Mouse (Mus musculus): ENCODE measurements around the gene Olfr48. TPM values are rescaled to one million over a fixed set of nuclear protein-coding genes. Genes with fewer than 3 reads are reported as not detected.

The Olfr48 gene
- not detected for total RNA-seq (2021)

- no peak for DNase-seq
Measured at GRCm38 (mm10) chr2:89848105-89848504, at the start of gene Olfr48. TSS of gene Olfr48 (minus strand) at chr2:89848205.

DNA sequence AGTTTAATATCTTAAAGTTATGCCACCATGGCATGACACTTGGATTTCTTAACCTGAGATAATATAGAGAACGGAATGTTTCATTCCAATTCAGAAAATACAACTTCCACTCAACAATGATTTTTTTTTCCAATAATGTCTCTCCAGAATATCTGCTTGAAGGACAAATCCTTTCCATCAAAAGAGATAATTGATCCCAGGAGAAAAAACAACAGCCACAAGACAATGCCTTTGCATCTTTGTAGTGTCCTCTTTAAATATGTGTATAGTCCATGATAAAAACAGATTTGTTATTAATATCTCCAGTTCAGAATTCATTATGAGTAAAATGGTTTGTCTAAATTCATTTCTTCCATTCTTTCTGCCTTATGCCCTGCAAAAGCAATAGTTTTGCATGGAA, 30.1 kb upstream of the Olfr48 start, which contains the start of gene Olfr1257:
TSS of gene Olfr1257 (plus strand) at position 301 of the 400 bp plus-strand sequence.
- no peak for DNase-seq

- no peak for DNase-seq
Measured at GRCm38 (mm10) chr2:89849230-89849629, 1.2 kb upstream of the Olfr48 start.

DNA sequence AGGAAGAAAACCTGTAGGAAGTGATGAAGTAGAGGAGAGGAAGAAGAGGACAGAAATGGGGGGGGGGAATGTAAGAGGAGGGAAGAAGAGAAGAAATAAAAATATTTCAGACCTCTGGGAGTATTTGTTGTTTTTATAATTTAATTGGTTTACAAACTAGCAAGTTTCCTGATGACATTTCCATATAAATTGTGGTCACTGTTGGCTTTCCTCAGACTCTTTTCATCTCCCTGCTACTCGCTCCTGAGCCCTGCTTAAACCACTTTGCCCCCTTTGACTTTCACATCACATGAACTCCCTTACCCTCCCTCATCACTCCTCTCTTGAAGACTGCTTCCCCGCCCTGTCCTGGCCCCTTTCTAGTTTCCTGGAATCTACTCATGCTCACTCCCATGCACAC, 6.5 kb downstream of the Olfr48 start, which contains the start of gene Olfr1256:
TSS of gene Olfr1256 (minus strand) at position 101 of the 400 bp plus-strand sequence.
- DNase-seq: no peak

DNA sequence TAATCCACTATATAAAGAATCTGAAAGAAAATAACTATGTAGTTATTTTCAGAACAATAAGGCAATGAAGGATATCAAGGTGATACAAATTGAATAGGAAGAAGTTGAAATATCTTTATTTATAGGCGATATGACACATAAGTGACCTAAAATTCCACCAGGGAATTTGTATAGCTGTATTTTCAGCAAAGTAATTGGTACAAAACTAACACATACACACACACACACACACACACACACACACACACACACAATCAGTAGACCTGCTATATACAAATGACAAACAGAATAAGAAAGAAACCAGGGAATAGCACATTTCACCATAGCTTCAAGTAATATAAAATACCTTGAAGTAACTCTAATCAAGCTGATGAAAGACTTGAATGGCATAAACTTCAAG, 27.8 kb downstream of the Olfr48 start:
- DNase-seq: no peak

- DNase-seq: no peak
Measured at GRCm38 (mm10) chr2:89811751-89812150, 36.3 kb downstream of the Olfr48 start, which contains the start of gene Olfr1255. TSS of gene Olfr1255 (plus strand) at chr2:89812051.

GRCm38 (mm10) chr2:89810751-89811150, 37.3 kb downstream of the Olfr48 start:
- DNase-seq: no peak

DNA sequence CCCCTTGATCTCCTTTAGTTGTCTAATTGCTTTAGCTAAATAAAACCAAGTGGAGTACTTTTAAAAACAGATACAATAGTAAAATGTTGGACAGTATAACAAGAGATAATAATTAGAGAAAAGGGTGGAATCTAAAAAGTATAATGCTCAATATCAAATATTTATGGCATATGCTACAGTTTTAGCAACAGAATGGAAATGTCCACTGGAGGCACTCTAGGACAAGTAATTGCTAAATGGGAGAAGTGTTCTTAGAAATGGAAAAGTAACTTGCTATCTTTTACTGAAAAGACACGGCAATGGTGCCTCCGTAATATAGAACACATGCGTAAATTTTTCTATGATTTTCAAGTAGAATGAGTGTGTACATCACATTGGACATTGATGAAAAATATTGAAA, 48.4 kb downstream of the Olfr48 start:
- no peak for DNase-seq

DNA sequence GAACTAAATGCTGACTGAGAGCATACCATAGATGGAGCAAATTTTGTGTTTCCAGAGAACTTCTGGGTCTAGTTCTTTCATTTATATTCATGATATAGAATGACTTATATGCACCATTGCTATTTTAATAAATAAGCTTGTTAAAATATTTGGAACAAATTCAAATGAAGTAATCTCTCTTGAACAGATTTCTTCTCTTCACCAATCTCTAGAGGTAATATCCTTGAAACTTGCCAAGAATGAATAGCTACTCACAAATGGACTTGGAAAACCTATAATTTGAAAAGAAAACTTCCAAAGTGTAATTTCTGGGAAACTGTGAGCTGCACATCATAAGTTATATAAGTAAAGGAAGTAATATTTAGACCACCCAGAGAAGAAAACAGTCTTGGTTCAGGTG, 54.5 kb downstream of the Olfr48 start, which contains the start of gene Olfr1254:
TSS of gene Olfr1254 (minus strand) at position 101 of the 400 bp plus-strand sequence.
- no peak for DNase-seq

Other genes starting within 250 kb of the Olfr48 start
- gene Olfr1247, start 234.1 kb downstream of the Olfr48 start, total RNA-seq (2021): under 1 TPM in 1 of 2 experiments, not detected in 1; 0.07 TPM
- not detected for gene Olfr1248, start 230.0 kb downstream of the Olfr48 start, total RNA-seq (2021)
- gene Olfr1249, start 213.2 kb downstream of the Olfr48 start, total RNA-seq (2021): not detected
- gene Olfr1250, start 186.7 kb downstream of the Olfr48 start, total RNA-seq (2021): not detected
- gene Olfr1251, start 176.3 kb downstream of the Olfr48 start, total RNA-seq (2021): not detected
- gene Olfr1252, start 123.2 kb downstream of the Olfr48 start, total RNA-seq (2021): not detected
- gene Olfr1253, start 91.1 kb downstream of the Olfr48 start, total RNA-seq (2021): not detected
- gene Olfr1254, start 54.6 kb downstream of the Olfr48 start, total RNA-seq (2021): not detected
- gene Olfr1255, start 36.2 kb downstream of the Olfr48 start, total RNA-seq (2021): not detected
- not detected for gene Olfr1256, start 6.7 kb downstream of the Olfr48 start, total RNA-seq (2021)
- not detected for gene Olfr1257, start 30.2 kb upstream of the Olfr48 start, total RNA-seq (2021)
- not detected for gene Olfr1258, start 79.1 kb upstream of the Olfr48 start, total RNA-seq (2021)
- gene Olfr1259, start 100.5 kb upstream of the Olfr48 start, total RNA-seq (2021): not detected
- gene Olfr1260, start 126.1 kb upstream of the Olfr48 start, total RNA-seq (2021): not detected
- gene Olfr1261, start 143.0 kb upstream of the Olfr48 start, total RNA-seq (2021): not detected
- gene Olfr1262, start 151.9 kb upstream of the Olfr48 start, total RNA-seq (2021): not detected
- gene Olfr1263, start 163.9 kb upstream of the Olfr48 start, total RNA-seq (2021): not detected
- not detected for gene Olfr1264, start 177.4 kb upstream of the Olfr48 start, total RNA-seq (2021)
- gene Olfr1265, start 187.1 kb upstream of the Olfr48 start, total RNA-seq (2021): not detected
- gene Olfr140, start 215.4 kb upstream of the Olfr48 start, total RNA-seq (2021): not detected

Measured in heart, postnatal 4 days (tissue).